Mouse (Mus musculus): ENCODE measurements at regions not wholly inside any gene's neighbourhood (a gene's known extent, or its start where the extent isn't known, plus 50 kb on each side); places are given as distances from the start of the nearest gene placed in this dataset.
A peak's percentile ranks its signal among the peaks of the same experiment; 100 is the strongest.

DNA sequence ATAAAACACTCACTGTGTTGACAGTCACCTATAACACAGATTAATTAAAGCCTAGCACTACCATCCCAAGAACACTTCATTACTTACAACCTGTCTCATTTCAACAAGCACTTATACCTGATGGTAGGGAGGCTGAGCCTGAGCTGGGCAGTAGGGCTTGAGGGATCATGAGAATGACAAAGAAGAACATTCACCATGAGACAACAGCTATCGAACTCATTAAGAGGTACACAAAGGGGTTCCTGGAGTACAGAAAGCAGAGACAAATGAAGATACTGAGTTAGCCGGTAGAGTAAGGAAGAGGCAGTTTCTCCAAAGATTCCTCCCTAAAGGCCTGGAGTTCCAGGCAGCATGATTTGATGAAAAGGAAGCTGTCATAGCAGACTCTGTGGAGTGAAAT is 136.0 kb upstream of the Nampt start:
- no peak for TF ChIP-seq CTCF (IDR thresholded peaks at IDR 0.05)
- no peak overlapping the region for H3K27ac ChIP-seq

DNA sequence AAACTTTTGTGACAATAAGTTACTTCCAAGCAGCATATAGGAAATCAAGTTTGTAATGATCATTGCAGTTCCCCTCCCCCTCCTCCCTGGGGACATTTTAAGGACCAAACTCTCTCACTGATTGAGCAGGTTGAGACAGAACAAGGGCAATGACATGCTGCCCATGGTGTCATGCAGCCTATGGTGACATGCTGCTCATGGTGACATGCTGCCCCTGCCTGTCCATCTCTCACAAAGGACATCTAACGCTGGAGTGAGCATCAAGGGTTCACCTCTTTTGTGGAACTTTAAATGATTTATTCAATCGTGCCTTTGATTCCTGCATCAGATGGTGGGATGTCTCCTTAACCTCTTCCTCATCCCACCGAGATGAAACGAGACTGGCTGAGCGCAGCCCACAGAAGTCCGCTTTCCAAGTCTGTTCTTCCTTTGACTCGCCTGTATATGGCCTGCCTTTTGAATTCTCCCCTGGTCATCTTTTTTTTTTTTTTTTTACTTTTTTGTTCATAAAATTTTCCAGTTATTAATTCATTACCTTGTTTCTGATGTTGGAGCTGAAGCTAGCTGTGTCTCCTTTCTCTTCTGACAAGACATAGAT is 133.5 kb upstream of the Nampt start:
- intact Hi-C loops (cut with DNase I) = loop anchor here (5.0 kb wide), 1 partner anchor 126 kb away; no protein-coding TSS in a partner anchor
- no peak overlapping the region for H3K4me3 ChIP-seq
- TF ChIP-seq CTCF (IDR thresholded peaks at IDR 0.05) = no peak
- H3K27ac ChIP-seq = no peak overlapping the region
- DNase-seq = no peak

More for the DNA sequence above, 136.0 kb upstream of the Nampt start:
- intact Hi-C loops (cut with DNase I) = no loop called here
- DNase-seq = no peak
- H3K4me3 ChIP-seq = no peak overlapping the region

DNA sequence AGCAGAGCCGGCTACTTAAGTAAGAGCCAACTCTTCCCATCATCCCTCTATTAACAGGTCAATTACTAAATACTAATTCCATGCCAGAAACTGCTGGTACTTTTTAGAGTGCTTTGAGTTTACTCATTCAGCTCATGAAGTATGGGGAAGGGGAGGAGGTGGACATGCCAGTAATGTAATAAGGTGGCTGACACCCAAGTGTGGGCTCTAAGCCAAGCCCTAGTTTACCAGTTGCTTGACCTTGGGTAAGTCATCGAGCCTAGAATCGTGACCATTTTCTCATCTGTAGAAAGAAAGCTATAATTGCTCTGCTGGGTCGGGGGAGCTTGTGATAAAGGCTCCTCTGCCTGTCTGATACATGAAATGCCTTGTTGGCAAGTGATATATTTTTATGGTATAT is 130.0 kb upstream of the Nampt start:
- TF ChIP-seq CTCF (IDR thresholded peaks at IDR 0.05) = no peak
- H3K4me3 ChIP-seq = no peak overlapping the region
- intact Hi-C loops (cut with DNase I) = loop anchor here (5.0 kb wide), 1 partner anchor 123 kb away; no protein-coding TSS in a partner anchor
- no peak overlapping the region for H3K27ac ChIP-seq
- no peak for DNase-seq

DNA sequence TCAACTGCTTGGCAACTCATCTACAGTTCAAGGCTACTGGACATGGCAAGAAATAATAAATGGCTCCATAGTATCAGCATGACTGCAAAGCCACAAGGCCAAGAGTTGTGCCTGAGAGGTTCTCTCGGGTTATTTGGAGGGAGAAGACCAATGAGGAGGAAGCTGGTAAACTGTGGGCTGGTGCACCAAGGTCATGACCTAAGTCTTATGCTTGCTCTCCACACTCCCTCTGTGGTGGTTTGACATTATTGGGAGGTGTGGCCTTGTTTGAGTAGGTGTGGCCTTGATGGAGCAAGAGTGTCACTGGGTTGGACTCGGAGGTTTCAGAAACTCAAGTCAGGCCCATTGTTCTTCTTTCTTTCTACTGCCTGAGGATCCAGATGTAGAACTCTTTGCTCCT is 129.2 kb upstream of the Nampt start:
- no peak overlapping the region for H3K27ac ChIP-seq
- intact Hi-C loops (cut with DNase I) = no loop called here
- DNase-seq = no peak
- H3K4me3 ChIP-seq = no peak overlapping the region
- no peak for TF ChIP-seq CTCF (IDR thresholded peaks at IDR 0.05)

DNA sequence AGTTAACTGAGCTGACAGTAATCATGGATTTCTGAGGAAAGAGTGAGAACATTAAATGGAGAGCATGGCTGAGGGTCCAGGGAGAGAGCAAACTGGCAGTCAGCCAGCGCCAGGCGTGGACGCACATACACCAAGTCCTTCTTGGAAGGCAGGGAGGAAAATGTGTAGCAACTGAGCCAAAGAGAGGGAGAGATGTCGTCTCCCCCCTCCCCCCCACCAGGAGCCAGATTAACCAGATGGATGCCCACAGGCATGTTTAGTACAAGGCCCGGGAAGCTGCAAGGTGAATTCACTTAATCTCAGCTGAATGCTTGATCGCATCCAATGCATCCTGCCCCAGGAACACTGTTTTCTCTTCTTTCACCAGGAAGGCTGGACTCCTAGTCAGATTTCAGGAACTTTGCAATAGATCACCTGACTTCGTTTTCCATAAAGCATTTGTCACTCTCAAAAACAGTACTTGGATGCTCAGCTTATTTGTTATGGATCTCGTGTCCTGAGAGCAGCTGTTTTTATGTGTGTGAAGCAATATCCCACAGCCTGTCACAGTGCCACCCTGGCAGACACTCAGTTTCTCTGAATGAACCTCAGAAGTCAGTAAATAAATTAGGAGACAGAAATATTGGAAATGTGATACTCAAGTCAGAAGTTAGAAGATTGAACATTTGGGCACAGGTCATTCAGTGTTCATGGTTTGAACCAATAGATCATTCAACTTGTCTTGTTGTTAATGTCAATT is 127.1 kb upstream of the Nampt start:
- no peak overlapping the region for H3K4me3 ChIP-seq
- peak; percentile 56 for DNase-seq
- H3K27ac ChIP-seq = peak overlapping the region; percentile 53; the same call in 1 of the 2 replicates
- intact Hi-C loops (cut with DNase I) = no loop called here
- TF ChIP-seq CTCF (IDR thresholded peaks at IDR 0.05) = no peak

DNA sequence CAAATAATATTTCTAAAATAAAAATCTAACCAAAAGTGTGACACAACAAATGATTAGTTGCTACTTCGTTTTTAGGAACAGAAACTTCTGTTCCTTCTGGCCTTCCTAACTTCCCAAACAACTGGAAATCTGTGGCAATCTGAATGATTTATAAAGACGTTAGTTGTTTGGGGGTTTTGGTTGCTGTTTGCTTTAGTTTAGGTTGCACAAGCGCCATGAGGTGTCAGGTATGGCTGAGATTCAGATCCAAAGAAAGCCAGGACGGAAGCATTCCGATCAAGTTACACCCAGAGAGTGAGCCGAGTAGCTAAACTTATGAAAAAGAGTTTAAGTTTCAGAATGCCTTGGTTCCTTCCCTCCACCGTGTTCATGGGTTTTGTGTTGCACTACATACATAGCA is 126.4 kb upstream of the Nampt start:
- no peak overlapping the region for H3K4me3 ChIP-seq
- DNase-seq = peak; percentile 36
- intact Hi-C loops (cut with DNase I) = no loop called here
- peak overlapping the region; percentile 53; the same call in 1 of the 2 replicates for H3K27ac ChIP-seq
- no peak for TF ChIP-seq CTCF (IDR thresholded peaks at IDR 0.05)

DNA sequence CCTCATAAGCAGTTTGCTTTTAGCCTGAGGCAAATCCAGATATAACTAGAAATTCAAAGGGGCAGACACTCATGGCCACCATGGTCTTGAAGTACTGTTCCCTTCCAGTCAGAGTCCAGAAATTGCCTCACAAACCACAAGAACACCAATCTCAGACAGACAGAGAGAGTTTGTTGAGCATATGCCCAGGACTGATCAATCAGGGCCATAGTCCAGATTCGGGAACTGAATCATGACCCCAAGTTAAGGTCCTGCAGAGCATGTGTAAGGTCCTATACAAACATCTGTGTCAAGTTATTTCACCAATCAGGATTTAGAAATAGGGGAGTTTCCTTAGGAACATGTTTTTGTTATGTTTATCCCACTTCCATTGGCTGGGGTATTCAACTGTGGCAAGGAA is 125.7 kb upstream of the Nampt start:
- TF ChIP-seq CTCF (IDR thresholded peaks at IDR 0.05) = no peak
- H3K4me3 ChIP-seq = no peak overlapping the region
- no peak for DNase-seq
- no peak overlapping the region for H3K27ac ChIP-seq
- intact Hi-C loops (cut with DNase I) = no loop called here

DNA sequence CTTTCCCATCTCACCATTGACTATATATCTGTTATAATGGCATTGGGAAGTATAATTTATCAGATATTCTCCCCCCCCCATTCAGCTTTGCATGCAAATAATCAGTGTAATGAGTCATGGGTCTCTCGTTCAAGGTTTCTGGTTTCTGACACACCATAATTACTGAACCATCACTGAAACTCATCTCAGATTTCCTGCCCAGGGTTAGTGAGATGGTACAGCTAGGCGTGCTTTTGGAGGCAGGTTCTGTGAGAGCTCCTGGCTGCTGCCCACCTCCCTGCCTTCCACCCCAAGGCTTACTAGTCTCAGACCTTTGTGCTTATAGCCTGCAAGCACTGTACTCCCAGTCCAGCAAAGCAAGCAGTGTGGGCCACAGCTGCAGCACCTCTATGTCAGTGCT is 122.5 kb upstream of the Nampt start:
- TF ChIP-seq CTCF (IDR thresholded peaks at IDR 0.05) = no peak
- Histone ChIP-seq H3K4me3 (no peak overlapping the region), H3K27ac (no peak overlapping the region)
- no peak for DNase-seq
- intact Hi-C loops (cut with DNase I) = no loop called here

DNA sequence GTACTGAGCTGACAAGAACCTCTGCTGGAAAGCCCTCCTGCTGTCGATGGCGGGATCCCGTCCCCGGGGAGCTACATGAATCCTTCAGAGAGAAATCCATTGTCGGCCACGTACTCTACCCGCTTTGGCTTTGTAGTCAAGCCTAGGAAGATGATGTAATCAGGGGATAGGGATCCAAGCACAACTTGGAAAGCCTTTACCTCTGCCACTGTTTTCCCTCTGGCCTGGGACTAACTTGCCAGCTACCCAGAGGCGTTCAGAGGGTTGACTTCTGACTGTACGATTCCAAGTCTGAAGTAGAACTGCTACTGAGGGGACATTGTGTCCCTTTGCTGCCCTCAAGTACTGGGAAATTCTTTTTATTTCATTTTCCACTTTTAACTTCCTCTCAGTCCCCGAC is 110.2 kb upstream of the Nampt start:
- Histone ChIP-seq H3K4me3 (no peak overlapping the region), H3K27ac (no peak overlapping the region)
- DNase-seq = no peak
- TF ChIP-seq CTCF (IDR thresholded peaks at IDR 0.05) = no peak
- intact Hi-C loops (cut with DNase I) = no loop called here

DNA sequence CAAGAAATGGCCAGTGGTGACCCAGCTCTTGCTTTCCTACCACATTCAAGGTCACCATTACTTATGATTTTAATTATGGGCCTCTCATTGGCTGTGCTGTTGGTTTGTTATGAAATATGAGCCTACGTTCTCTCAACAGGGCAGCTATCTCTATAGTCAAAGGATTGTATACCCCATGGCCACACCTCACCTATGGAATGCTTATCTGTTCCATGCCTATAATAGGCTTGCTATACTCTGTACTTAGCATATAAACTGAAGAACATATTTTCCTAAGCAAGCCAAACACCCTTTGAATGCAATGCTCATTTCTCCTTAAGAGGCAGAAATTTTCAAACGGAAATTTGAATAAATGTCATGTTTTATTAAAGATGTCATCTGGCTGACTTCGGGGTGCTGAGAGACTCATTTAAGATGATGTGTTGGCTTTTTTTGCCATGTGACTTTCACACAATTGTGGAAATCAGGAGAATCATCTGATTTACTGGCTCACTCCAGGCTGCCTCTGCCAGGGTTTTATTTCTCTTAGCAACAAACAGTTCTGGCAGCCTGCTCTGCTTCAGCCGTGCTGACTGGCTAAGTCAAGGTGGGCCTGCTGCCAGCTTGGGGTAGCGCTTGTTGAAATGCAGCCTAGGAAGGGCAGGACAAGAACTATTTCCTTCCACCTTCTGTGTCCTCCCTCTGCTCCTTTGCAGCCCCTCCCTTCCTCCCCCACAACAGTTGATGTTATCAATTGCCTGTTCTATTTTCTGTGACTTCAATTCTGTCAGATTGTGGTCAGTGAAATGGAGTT is 102.0 kb upstream of the Nampt start:
- Histone ChIP-seq H3K4me3 (no peak overlapping the region), H3K27ac (peak overlapping the region; percentile 63)
- no peak for TF ChIP-seq CTCF (IDR thresholded peaks at IDR 0.05)
- intact Hi-C loops (cut with DNase I) = no loop called here
- peak; percentile 88 for DNase-seq

DNA sequence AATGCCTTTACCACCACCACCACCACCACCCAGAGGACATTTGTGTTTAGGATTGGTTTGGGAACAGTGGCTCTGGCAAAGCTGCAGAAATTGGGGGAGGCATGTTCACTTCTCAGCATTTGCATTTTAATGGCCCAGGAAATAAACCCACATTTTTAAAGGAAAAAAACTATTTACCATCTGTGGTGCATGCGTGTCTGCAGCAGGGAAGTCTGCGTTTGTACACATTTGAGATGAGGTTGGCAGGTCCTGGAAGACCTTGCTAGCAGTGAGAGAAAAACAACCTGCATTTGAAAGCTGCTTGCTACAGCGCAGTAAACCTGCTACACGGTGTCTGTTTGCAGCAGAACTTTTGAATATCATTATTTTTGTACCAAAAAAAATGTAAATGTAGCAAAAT is 100.1 kb upstream of the Nampt start:
- no peak overlapping the region for H3K27ac ChIP-seq
- no peak for DNase-seq
- H3K4me3 ChIP-seq = no peak overlapping the region
- intact Hi-C loops (cut with DNase I) = no loop called here
- TF ChIP-seq CTCF (IDR thresholded peaks at IDR 0.05) = no peak

DNA sequence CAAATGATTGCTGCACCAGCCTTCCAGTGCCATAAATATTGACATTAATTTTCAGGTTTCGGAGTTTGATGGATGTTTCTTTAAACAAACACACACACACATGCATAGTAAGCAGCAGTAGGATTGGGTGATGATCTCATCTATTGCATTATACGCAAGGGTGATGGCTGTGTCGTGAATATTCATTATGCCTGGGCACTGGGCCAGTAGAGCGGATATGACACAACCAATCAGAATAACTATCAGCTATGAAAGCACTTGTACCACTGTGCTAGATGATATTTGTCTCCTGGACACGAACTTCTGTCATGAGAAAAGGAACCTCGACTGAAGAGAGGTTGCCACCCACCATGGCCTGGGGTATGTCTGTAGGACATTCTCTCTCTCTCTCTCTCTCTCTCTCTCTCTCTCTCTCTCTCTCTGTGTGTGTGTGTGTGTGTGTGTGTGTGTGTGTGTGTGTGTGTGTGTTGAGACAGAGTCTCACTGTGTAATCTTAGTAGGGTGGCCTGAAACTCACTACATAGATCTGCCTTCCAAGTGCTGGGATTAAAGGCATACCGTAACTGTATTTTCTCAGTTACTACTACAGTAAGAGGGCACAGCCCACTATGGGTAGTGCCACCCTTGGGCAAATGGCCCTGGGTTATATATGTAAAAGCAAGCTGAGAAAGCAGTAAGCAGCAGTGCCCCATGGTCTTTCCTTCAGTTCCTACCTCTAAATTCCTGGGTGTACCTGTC is 94.7 kb upstream of the Nampt start:
- H3K4me3 ChIP-seq = no peak overlapping the region
- H3K27ac ChIP-seq = no peak overlapping the region
- intact Hi-C loops (cut with DNase I) = no loop called here
- DNase-seq = no peak
- TF ChIP-seq CTCF (IDR thresholded peaks at IDR 0.05) = no peak
